Mouse (Mus musculus) thymus, adult 2 months (tissue): ENCODE data around the gene Psmg4.

Experiments
- CTCF ChIP-seq: fragments of 200-500 bp; IDR thresholded peaks from 2 replicates; pipeline ENCODE4 v1.5.1; 2012; ENCODE audit warnings: mild to moderate bottlenecking, control low read depth, low read length, moderate library complexity, borderline replicate concordance; ENCODE audit not compliant: control insufficient read depth, poor library complexity, insufficient read depth; ENCODE audit errors: extremely low read depth
- POLR2A ChIP-seq: fragments of 200-500 bp; IDR thresholded peaks from 2 replicates; pipeline ENCODE4 v1.6.1; 2012; ENCODE audit warnings: mild to moderate bottlenecking, low read length, control low read depth, moderate library complexity; ENCODE audit not compliant: control insufficient read depth, poor library complexity, insufficient read depth; ENCODE audit errors: extremely low read depth

- TF ChIP-seq CTCF (no peak), POLR2A (no peak)
Observed at GRCm38 (mm10) chr13:34159926-34160325, 2.8 kb upstream of the Psmg4 start.
